Mouse (Mus musculus) megakaryocyte, embryonic 14.5 days (primary cell): ENCODE results near the gene Olfr619.

Source experiments
- FLI1 ChIP-seq: IDR thresholded peaks from 2 replicates; pipeline ENCODE4 v1.6.1; 2012; ENCODE audit warnings: low read length, inconsistent platforms, mixed read lengths
- GATA1 ChIP-seq: IDR thresholded peaks from 3 replicates; pipeline ENCODE4 v1.6.1; 2012; ENCODE audit warnings: mixed read lengths, low read length, inconsistent platforms, borderline replicate concordance

DNA sequence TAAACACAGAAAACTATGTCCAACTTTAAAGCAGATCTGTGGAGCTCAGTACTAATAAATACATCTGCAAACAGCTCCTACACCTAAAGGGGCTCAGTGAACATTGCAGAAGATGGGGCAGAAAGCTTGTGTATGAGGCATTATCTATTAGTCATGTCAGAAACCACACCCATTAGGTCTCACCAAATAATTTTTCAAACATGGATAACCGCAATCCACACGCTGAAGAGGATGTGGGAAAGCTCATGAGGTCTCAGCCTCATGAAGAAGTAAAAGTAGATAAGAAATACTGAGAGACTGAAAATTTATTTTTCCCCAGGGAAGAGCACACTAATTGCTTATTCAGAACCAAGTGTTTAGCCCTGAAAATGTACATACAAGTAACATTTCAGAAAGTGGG lies 7.0 kb downstream of the Olfr619 start:
- TF ChIP-seq GATA1 (no peak), FLI1 (no peak)
